Mouse (Mus musculus): ENCODE results near the gene Dctn5. TPM values are rescaled to one million over a fixed set of nuclear protein-coding genes. Genes with fewer than 3 reads are reported as not detected.

Gene Dctn5
- total and polyA plus RNA-seq, 2 experiments, result 14.6 to 32.7 TPM

DNA sequence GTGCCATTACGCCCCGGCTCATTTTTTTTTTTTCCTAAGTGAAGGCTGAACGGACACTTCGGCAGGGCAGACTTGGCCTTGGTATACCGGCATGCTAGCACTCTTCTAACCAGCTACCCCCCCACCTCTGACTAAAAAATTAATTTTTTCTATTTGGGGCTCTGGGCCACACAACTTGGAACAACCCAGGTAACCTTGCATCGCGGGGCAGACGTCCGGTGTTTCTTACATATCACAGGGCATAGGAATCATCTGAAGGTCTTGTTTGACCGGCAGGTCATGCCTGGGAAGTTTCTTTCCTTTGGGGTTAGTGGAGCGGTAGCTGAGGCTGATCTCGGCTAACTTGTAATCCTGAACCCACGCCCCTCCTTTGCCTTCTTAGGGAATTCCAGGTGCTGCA is 25.6 kb downstream of the Dctn5 start:
- 0 out of 2 replicates have a peak, but pooled peaks cover 3% of the 10 kb centered on the region for H3K4me1 ChIP-seq (ENCODE audit: control insufficient read depth, insufficient read depth, low read length)
- 4% methylated on average over 13 of the region's 13 CpGs for WGBS
- H3K79me2 ChIP-seq (ENCODE audit: control insufficient read depth, insufficient read depth, low read length), result no peaks in the 10 kb centered on the region
- peak overlapping the region; percentile 64 for H3K4me3 ChIP-seq (ENCODE audit: insufficient read depth, low read depth, low read length)
- no peak for DNase-seq (ENCODE audit: extremely low read depth, low read depth, low spot score)
- TF ChIP-seq POLR2A (IDR thresholded peaks at IDR 0.05; ENCODE audit: extremely low read depth, insufficient read depth, low read length) (no peak), CTCF (IDR thresholded peaks at IDR 0.05; ENCODE audit: low read depth, low read length) (no peak)
- H3K27ac ChIP-seq (replicated peaks; ENCODE audit: insufficient read depth, low read depth, low read length), result no peak overlapping the region
- H3K36me3 ChIP-seq (ENCODE audit: control insufficient read depth, insufficient read depth, low read length), result no peaks in the 10 kb centered on the region
- H3K27me3 ChIP-seq (ENCODE audit: control insufficient read depth, insufficient read depth, low read length), result no peaks in the 10 kb centered on the region
- peak overlapping the region; percentile 60 for H3K9ac ChIP-seq (ENCODE audit: low read depth, low read length)

DNA sequence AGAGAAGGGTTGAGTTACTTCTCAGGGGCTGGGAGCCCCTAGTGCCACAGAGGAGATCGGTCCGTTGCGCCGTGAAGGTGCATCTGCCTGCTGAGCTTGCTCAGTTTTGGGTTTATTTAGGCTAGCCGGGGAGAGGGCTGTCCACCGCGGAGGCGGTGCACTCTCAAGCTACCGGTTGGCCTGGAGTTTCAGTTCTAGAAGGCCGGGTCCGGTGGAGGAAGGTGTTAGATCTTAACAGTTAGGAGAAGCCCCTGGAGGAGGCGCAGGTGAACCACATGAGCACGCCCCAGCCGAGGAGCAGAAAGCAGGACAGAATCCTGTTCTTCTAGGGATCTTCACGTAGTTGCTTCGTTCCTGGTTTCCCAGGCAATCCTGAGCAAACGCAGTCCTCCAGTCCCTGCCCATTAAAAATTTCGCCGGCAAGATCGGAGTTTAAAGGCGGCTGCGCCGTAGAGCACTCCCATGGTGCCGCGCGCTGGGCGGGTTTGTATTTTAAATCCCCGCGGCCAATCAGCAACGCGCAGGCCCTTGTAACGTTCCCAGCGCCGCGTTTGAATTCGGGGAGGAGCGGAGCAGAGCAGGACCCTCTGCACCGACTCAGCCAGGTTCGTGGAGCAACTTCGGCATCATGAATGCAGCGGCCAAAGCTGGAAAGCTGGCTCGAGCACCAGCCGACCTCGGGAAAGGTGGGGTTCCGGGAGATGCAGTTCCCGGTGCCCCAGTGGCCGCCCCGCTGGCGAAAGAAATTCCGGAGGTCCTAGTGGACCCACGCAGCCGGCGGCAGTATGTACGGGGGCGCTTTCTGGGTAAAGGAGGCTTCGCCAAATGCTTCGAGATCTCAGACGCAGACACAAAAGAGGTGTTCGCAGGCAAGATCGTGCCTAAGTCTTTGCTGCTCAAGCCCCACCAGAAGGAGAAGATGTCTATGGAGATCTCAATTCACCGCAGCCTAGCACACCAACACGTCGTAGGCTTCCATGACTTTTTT is 26.4 kb downstream of the Dctn5 start, which contains the start of gene Plk1:
Plk1 (plus strand) TSS at position 525 of the 988 bp plus-strand sequence.
- Histone ChIP-seq H3K27ac (replicated peaks; ENCODE audit: insufficient read depth, low read depth, low read length) (no peak within 1 kb of the TSS), H3K27me3 (ENCODE audit: control insufficient read depth, insufficient read depth, low read length) (no peaks in the 10 kb centered on the region), H3K36me3 (ENCODE audit: control insufficient read depth, insufficient read depth, low read length) (no peaks in the 10 kb centered on the region), H3K79me2 (ENCODE audit: control insufficient read depth, insufficient read depth, low read length) (no peaks in the 10 kb centered on the region), H3K4me3 (ENCODE audit: insufficient read depth, low read depth, low read length) (peak within 1 kb of the TSS; percentile 64), H3K4me1 (ENCODE audit: control insufficient read depth, insufficient read depth, low read length) (0 out of 2 replicates have a peak, but pooled peaks cover 3% of the 10 kb centered on the region), H3K9ac (ENCODE audit: low read depth, low read length) (peak within 1 kb of the TSS; percentile 60)
- under 1% methylated on average over 63 of the region's 63 CpGs for WGBS
- peak; percentile 72 for DNase-seq (ENCODE audit: extremely low read depth, low read depth, low spot score)
- TF ChIP-seq CTCF (IDR thresholded peaks at IDR 0.05; ENCODE audit: low read depth, low read length) (peak; percentile 0; the same call in 1 of the 2 replicates), POLR2A (IDR thresholded peaks at IDR 0.05; ENCODE audit: extremely low read depth, insufficient read depth, low read length) (no peak)

GRCm38 (mm10) chr7:122160037-122160436 is 27.2 kb downstream of the Dctn5 start:
- Histone ChIP-seq H3K36me3 (ENCODE audit: control insufficient read depth, insufficient read depth, low read length) (no peaks in the 10 kb centered on the region), H3K4me3 (ENCODE audit: insufficient read depth, low read depth, low read length) (no peak overlapping the region), H3K27ac (replicated peaks; ENCODE audit: insufficient read depth, low read depth, low read length) (no peak overlapping the region), H3K4me1 (ENCODE audit: control insufficient read depth, insufficient read depth, low read length) (0 out of 2 replicates have a peak, but pooled peaks cover 3% of the 10 kb centered on the region), H3K79me2 (ENCODE audit: control insufficient read depth, insufficient read depth, low read length) (no peaks in the 10 kb centered on the region), H3K9ac (ENCODE audit: low read depth, low read length) (no peak overlapping the region), H3K27me3 (ENCODE audit: control insufficient read depth, insufficient read depth, low read length) (no peaks in the 10 kb centered on the region)
- 12% methylated on average over 12 of the region's 12 CpGs for WGBS
- TF ChIP-seq POLR2A (IDR thresholded peaks at IDR 0.05; ENCODE audit: extremely low read depth, insufficient read depth, low read length) (no peak), CTCF (IDR thresholded peaks at IDR 0.05; ENCODE audit: low read depth, low read length) (no peak)
- DNase-seq (ENCODE audit: extremely low read depth, low read depth, low spot score), result no peak

DNA sequence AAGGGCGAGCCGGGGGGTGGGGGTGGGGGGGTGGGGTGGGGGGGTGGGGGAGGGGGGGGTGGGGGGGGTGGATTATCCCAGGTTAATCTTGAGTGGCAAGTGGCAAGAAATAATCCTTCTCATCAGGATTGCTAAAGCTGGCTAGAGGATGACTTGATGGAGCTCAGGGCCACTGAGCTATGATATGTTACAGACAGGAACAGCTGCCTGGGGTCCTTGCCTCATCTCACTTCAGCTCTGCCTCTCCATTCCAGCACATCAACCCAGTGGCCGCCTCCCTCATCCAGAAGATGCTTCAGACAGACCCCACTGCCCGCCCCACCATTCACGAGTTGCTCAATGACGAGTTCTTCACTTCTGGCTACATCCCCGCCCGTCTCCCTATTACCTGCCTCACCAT is 30.9 kb downstream of the Dctn5 start:
- Histone ChIP-seq H3K4me3 (ENCODE audit: insufficient read depth, low read depth, low read length) (no peak overlapping the region), H3K27ac (replicated peaks; ENCODE audit: insufficient read depth, low read depth, low read length) (no peak overlapping the region), H3K36me3 (ENCODE audit: control insufficient read depth, insufficient read depth, low read length) (no peaks in the 10 kb centered on the region), H3K9ac (ENCODE audit: low read depth, low read length) (no peak overlapping the region), H3K27me3 (ENCODE audit: control insufficient read depth, insufficient read depth, low read length) (no peaks in the 10 kb centered on the region), H3K4me1 (ENCODE audit: control insufficient read depth, insufficient read depth, low read length) (0 out of 2 replicates have a peak, but pooled peaks cover 3% of the 10 kb centered on the region), H3K79me2 (ENCODE audit: control insufficient read depth, insufficient read depth, low read length) (no peaks in the 10 kb centered on the region)
- WGBS, result 96% methylated on average over 7 of the region's 8 CpGs
- no peak for DNase-seq (ENCODE audit: extremely low read depth, low read depth, low spot score)
- TF ChIP-seq POLR2A (IDR thresholded peaks at IDR 0.05; ENCODE audit: extremely low read depth, insufficient read depth, low read length) (no peak), CTCF (IDR thresholded peaks at IDR 0.05; ENCODE audit: low read depth, low read length) (no peak)

GRCm38 (mm10) chr7:122167203-122167602 is 34.4 kb downstream of the Dctn5 start:
- WGBS, result 96% methylated on average over 7 of the region's 7 CpGs
- Histone ChIP-seq H3K36me3 (ENCODE audit: control insufficient read depth, insufficient read depth, low read length) (no peaks in the 10 kb centered on the region), H3K4me1 (ENCODE audit: control insufficient read depth, insufficient read depth, low read length) (no peaks in the 10 kb centered on the region), H3K27ac (replicated peaks; ENCODE audit: insufficient read depth, low read depth, low read length) (no peak overlapping the region), H3K27me3 (ENCODE audit: control insufficient read depth, insufficient read depth, low read length) (no peaks in the 10 kb centered on the region), H3K9ac (ENCODE audit: low read depth, low read length) (no peak overlapping the region), H3K4me3 (ENCODE audit: insufficient read depth, low read depth, low read length) (no peak overlapping the region), H3K79me2 (ENCODE audit: control insufficient read depth, insufficient read depth, low read length) (no peaks in the 10 kb centered on the region)
- no peak for DNase-seq (ENCODE audit: extremely low read depth, low read depth, low spot score)
- TF ChIP-seq CTCF (IDR thresholded peaks at IDR 0.05; ENCODE audit: low read depth, low read length) (no peak), POLR2A (IDR thresholded peaks at IDR 0.05; ENCODE audit: extremely low read depth, insufficient read depth, low read length) (no peak)
